Mouse (Mus musculus): ENCODE measurements at regions not wholly inside any gene's neighbourhood (a gene's known extent, or its start where the extent isn't known, plus 50 kb on each side); places are given as distances from the start of the nearest gene placed in this dataset.

GRCm38 (mm10) chr11:45058658-45059057, 441.5 kb downstream of the Ebf1 start:
- DNase-seq (ENCODE audit: low spot score in 2 of 2): no peak
- H3K4me3 ChIP-seq: no peak overlapping the region
- H3K27ac ChIP-seq: no peak overlapping the region
- no peak for TF ChIP-seq CTCF (conservative IDR thresholded peaks at IDR 0.05)

- DNase-seq (ENCODE audit: low spot score in 2 of 2): no peak
- Histone ChIP-seq H3K4me3 (no peak overlapping the region), H3K27ac (no peak overlapping the region)
- TF ChIP-seq CTCF (conservative IDR thresholded peaks at IDR 0.05): no peak
These were observed 449.5 kb downstream of the Ebf1 start for GRCm38 (mm10) chr11:45066592-45066991.

GRCm38 (mm10) chr11:45070280-45070679, 453.2 kb downstream of the Ebf1 start:
- H3K4me3 ChIP-seq: no peak overlapping the region
- H3K27ac ChIP-seq: no peak overlapping the region
- TF ChIP-seq CTCF (conservative IDR thresholded peaks at IDR 0.05): no peak
- DNase-seq (ENCODE audit: low spot score in 2 of 2): no peak

- Histone ChIP-seq H3K27ac (no peak overlapping the region), H3K4me3 (no peak overlapping the region)
- TF ChIP-seq CTCF (conservative IDR thresholded peaks at IDR 0.05): no peak
- DNase-seq (ENCODE audit: low spot score in 2 of 2): no peak
These were observed 454.1 kb downstream of the Ebf1 start for GRCm38 (mm10) chr11:45071195-45071594.

GRCm38 (mm10) chr11:45084506-45085037, 467.5 kb downstream of the Ebf1 start:
- H3K4me3 ChIP-seq: no peak overlapping the region
- DNase-seq (ENCODE audit: low spot score in 2 of 2): no peak
- TF ChIP-seq CTCF (conservative IDR thresholded peaks at IDR 0.05): no peak

GRCm38 (mm10) chr11:45085145-45085544, 468.0 kb downstream of the Ebf1 start:
- H3K4me3 ChIP-seq: no peak overlapping the region
- DNase-seq (ENCODE audit: low spot score in 2 of 2): no peak
- H3K27ac ChIP-seq: no peak overlapping the region
- no peak for TF ChIP-seq CTCF (conservative IDR thresholded peaks at IDR 0.05)

More at GRCm38 (mm10) chr11:45084506-45085037, 467.5 kb downstream of the Ebf1 start:
- H3K27ac ChIP-seq: no peak overlapping the region

GRCm38 (mm10) chr11:45087186-45087915, 470.2 kb downstream of the Ebf1 start:
- Histone ChIP-seq H3K4me3 (no peak overlapping the region), H3K27ac (no peak overlapping the region)
- no peak for DNase-seq (ENCODE audit: low spot score in 2 of 2)
- TF ChIP-seq CTCF (conservative IDR thresholded peaks at IDR 0.05): no peak

- DNase-seq (ENCODE audit: low spot score in 2 of 2): no peak
- H3K27ac ChIP-seq: no peak overlapping the region
- no peak overlapping the region for H3K4me3 ChIP-seq
- TF ChIP-seq CTCF (conservative IDR thresholded peaks at IDR 0.05): no peak
These were observed 471.2 kb downstream of the Ebf1 start for GRCm38 (mm10) chr11:45088286-45088685.

GRCm38 (mm10) chr11:45089561-45089960, 472.4 kb downstream of the Ebf1 start:
- DNase-seq (ENCODE audit: low spot score in 2 of 2): no peak
- no peak for TF ChIP-seq CTCF (conservative IDR thresholded peaks at IDR 0.05)
- no peak overlapping the region for H3K4me3 ChIP-seq
- H3K27ac ChIP-seq: no peak overlapping the region

- H3K4me3 ChIP-seq: no peak overlapping the region; the same call in 1 of the 2 replicates
- no peak overlapping the region for H3K27ac ChIP-seq
- DNase-seq (ENCODE audit: low spot score in 2 of 2): peak; percentile 9 to 20
- no peak for TF ChIP-seq CTCF (conservative IDR thresholded peaks at IDR 0.05)
These were observed 486.6 kb downstream of the Ebf1 start for GRCm38 (mm10) chr11:45103498-45104336.

- no peak for DNase-seq (ENCODE audit: low spot score in 2 of 2)
- TF ChIP-seq CTCF (conservative IDR thresholded peaks at IDR 0.05): no peak
- Histone ChIP-seq H3K4me3 (no peak overlapping the region), H3K27ac (no peak overlapping the region)
These were observed 499.6 kb downstream of the Ebf1 start for GRCm38 (mm10) chr11:45116702-45117101.

GRCm38 (mm10) chr11:45123276-45123675, 506.2 kb downstream of the Ebf1 start:
- DNase-seq (ENCODE audit: low spot score in 2 of 2): no peak
- TF ChIP-seq CTCF (conservative IDR thresholded peaks at IDR 0.05): no peak
- no peak overlapping the region for H3K27ac ChIP-seq
- H3K4me3 ChIP-seq: no peak overlapping the region

GRCm38 (mm10) chr11:45136781-45137180, 519.7 kb downstream of the Ebf1 start:
- TF ChIP-seq CTCF (conservative IDR thresholded peaks at IDR 0.05): no peak
- no peak overlapping the region for H3K4me3 ChIP-seq

More at GRCm38 (mm10) chr11:45136781-45137180, 519.7 kb downstream of the Ebf1 start:
- no peak for DNase-seq (ENCODE audit: low spot score in 2 of 2)
- H3K27ac ChIP-seq: no peak overlapping the region

All from layer of hippocampus, adult 2 months (tissue).